Mouse (Mus musculus) cerebellum, postnatal 4 days (tissue): Measurements from ENCODE around the gene Klhl23.
"Not testable (repeated sequence)": the region's sequence is repeated elsewhere in the genome, so short reads cannot be mapped to it uniquely, and the experiment has no call there.

Experiments
- DNase-seq, 2 experiments: peaks; one replicate each; pipeline ENCODE4 v3.0.0; 2022; ENCODE audit warnings: low spot score in 2 of 2, mixed read lengths in 1 of 2

Gene Klhl23

GRCm38 (mm10) chr2:69821711-69822110 lies at the start of gene Klhl23:
Gene Klhl23, plus strand, starts transcription at chr2:69821944.
- no peak for DNase-seq

DNA sequence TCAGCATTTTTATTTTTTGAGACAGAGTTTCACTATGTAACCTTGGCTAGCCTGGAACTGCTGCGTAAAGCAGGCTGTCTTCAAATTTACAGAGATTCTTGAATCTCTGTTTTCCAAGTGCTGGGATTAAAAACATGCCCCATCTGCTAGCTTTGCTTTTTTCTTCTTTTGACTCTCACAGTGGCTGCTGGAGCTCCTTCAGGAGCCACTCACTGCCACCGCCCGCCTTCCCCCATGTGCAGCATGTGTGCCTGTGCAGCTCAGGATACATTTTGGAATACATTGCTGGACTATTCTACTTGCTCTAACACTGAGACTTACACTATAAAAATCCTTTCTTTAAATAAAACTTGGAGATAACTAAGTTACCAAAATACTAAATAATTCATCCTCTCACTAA lies 48.4 kb upstream of the Klhl23 start:
- DNase-seq = no peak

GRCm38 (mm10) chr2:69777985-69778835 lies 43.5 kb upstream of the Klhl23 start:
- DNase-seq = no peak

DNA sequence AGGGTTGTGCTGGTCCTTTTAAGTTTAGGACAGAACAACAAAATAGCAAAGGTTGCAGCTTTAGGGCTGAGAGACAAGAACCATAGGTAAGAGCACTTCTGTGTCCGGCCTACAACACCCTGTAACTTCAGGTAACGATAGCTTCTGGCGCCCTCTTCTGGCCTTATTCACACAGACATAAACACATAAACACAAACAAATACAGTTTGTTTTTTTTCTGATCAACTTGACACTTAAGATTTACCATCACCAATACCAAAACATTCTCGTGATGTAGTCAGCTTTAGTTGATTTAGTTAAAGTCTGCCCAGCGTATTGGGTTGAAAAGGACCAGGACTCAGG lies 42.9 kb upstream of the Klhl23 start:
- DNase-seq = no peak

- DNase-seq = no peak
Observed at GRCm38 (mm10) chr2:69788974-69789373, 32.8 kb upstream of the Klhl23 start.

DNA sequence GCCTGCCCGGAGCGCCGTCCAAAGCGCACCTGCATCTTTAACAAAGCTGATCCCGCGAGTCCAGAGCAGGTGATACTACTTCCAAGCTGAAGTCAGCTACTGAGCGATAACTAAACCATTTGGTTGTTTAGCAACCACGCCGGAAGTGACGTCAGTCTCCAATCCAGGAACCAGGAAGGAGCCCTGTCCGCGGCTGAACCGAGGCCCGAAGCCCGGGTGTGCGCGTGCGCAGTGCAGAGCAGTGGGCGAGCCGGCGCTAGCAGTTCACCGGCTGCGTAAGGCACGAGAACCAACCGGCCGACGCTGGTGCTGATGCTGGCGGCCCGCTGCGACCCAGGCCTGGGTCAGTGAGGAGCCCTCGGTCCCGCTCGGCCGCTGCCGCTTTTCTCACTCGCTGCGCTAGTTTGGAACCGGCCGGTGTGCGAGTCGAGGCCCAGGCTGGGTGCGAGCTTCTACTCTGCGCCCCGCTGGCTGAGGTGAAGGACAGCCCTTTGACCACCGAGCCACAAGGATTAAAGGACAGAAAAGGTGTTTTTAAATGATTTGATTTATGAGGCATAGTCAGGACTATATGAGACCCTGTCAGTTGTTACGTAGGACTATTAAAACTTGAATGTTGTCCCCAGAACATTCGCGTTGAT lies 32.2 kb upstream of the Klhl23 start, which contains the start of the genes Ccdc173 and Phospho2:
Gene Ccdc173 (minus strand): TSS at position 147 of the 641 bp plus-strand sequence.
Gene Phospho2 (plus strand): TSS at position 195 of the 641 bp plus-strand sequence.
- peak; percentile 93 to 97 for DNase-seq

- DNase-seq = peak; percentile 75 to 86
Observed at GRCm38 (mm10) chr2:69790285-69790684, 31.5 kb upstream of the Klhl23 start.

DNA sequence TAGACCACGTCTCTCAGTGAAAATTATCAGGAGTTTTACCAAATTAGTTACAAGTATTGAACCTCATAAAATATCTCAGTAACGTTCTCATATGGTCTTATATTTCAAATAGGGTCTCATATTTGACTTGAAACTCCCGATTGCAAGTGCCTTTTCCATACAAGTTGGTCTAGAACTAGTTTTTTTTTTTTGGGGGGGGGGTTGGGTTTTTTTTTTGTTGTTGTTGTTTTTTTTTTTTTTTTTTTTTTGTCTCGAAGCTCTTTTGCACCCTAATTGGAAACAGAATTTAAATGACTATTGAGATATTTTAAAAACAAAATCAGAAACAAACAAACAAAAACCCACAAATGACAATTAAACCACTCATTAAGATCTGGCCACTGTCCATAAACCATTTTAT lies 31.0 kb upstream of the Klhl23 start:
- no peak for DNase-seq

DNA sequence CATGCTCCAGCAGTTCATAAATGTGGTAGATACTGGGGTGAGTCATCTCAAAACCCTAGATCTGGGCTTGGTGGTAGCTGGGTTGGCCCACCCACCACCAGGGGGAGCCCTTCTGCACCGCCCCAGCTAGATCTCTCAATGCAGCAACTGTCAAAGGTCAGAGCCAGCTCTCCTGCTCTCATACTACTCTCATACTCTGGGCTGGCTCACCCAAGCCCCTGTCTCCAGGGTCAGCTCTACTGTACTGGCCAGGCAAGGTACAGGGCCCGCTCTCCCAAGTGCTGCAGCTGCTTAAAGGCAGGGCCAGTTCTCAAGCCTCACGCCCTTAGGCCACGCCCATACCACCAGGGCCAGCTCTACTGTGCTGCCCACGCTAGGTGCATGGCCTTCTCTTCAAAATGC lies 18.8 kb upstream of the Klhl23 start:
- peak; percentile 45 to 59 for DNase-seq

DNA sequence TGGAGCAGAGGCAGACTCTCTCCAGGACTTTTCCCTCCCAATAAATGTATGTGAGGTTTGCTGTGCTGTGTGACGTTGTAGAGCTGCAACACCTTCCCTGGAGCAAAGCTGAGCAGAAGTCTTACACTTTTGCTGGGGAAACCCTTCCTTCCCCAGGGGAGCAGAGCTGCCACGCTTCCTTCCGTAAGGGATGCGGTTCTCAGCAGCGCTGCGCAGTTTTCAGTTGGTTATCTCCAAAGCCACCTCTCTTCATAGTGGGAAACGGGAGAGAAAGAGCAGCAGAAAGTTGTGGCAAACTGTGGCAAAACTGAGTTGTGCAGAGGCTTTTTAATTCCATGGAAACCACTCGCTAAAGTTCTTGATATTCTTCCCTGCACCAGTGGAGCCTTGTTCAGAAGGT lies 18.0 kb upstream of the Klhl23 start:
- no peak for DNase-seq

DNA sequence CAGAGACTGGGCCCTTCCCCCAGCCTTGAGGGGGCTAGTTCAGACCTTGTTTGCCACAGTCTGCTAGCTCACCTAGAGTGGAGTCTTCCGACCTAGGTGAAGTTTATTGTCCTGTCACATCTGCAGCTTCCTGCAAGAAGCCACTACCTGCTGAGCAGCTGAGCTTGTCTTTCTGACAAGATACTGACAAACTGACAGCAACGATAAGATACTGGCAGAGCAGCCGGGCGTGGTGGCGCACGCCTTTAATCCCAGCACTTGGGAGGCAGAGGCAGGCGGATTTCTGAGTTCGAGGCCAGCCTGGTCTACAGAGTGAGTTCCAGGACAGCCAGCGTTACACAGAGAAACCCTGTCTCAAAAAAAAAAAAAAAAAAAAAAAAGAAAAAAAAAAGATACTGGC lies 17.1 kb upstream of the Klhl23 start:
- not testable (repeated sequence) for DNase-seq

DNA sequence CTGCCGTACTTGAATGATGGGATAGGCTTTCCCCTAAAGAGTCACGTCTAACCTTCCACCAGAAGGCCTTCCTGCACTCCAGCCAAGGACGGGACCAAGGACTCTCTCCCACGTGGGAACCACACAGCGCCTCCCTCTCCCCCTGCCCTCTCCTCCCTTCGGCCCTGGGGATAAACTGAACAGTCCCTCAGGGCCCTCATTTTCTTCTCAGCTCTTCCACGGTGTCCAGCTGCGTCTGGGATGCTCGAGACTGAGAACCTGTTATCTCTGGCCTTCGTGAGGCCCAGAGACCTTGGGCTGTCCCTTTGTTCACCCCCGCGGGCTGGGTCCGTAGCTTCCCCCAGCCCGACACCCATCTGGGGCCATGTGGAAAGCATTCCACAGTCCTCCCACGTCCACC lies 11.6 kb upstream of the Klhl23 start:
- no peak for DNase-seq

DNA sequence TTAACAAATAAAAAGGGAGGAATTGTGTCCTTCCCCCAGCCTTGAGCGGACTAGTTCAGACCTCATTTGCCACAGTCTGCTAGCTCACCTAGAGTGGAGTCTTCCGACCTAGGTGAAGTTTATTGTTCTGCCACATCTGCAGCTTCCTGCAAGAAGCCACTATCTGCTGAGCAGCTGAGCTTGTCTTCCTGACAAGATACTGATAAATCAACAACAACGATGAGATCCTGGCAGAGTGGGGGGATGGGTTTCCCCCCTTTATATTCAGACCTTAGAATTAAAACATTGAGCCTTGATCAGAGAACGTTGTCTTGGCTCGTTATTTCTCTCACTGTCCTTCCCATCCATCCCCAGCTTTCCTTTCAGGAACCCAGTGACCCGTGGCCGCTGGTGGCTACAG lies 10.4 kb upstream of the Klhl23 start:
- DNase-seq = not testable (repeated sequence)

- no peak for DNase-seq
Observed at GRCm38 (mm10) chr2:69816575-69816974, 5.2 kb upstream of the Klhl23 start.

DNA sequence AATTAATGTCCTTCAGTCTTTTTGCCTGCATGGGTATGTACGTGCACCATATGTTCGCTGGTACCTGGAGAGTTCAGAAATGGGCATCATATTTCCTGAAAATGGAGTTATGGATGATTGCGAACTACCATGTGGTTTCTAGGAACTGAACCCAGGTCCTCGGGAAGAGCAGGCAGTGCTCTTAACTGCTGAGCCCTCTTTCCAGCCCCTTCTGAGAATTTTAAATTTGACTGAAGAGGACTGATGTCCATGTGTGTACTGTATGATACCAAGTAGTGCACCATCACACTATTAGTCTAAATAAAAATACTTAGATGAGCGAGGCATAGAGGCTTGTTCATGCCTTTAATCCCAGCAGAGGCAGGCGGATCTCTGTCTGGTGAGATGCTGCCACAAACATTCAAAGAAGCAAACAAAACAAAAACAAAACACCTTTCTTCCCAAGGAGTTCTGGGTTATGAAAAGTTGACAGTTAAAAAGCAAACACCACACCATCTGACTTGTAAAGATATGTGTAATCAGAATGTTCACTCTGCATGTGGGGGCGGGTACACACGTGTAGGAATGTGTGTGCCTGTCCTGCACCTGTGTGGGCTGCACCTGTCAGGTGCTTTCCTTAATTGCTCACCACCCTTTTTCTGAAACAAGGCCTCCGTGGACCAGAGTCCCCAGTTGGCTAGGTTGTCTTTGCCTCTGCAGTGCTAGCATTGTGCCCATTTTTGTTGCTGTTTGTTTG lies 3.2 kb upstream of the Klhl23 start:
- DNase-seq = no peak

DNA sequence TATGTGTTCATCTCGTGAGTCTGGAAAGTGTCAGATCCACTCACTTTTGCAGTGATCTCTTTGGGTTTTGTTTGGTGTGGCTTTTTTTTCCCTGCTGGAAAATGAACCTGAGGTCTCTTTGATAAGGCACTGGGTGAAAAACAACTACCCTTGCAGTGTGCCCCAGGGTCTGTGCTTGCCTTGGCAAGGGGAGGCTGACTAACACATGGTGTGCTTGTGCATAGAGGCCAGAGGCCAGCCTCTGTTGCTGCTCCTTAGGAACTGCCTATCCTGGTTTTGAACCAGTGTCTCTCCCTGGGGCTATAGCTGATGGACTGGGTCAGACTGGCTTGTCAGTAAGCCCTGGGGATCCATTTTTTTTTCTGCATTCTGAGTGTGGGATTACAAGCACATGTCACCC lies 1.5 kb upstream of the Klhl23 start:
- no peak for DNase-seq

GRCm38 (mm10) chr2:69822361-69823128 lies 801 bp downstream of the Klhl23 start:
- peak; percentile 32 to 62 for DNase-seq

DNA sequence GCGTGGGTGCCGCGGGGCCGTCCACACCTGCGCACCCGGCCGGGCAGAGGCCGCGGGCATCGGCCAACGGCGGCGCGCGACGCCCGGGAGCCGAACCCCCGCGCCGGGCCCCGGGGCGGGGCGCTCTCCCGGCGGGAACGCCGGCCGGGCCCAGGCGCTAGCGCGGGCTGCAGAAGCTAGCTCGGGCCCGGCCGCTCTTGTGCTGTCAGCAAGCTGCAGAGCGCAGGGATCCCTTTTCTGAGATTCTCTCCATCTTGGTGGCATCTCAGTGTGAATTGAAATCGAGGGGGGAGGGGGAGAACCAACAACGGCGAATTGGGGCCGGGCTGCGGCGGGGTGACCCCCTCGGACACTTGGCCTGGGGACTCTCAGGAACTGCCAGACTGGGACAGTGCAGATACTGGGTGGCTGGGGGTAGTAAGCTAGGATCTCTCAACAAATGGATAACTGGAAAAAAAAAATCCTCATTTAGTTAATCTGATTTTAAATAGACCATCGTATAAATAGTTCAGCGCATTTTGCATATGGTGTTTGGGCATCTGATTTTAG lies 1.5 kb downstream of the Klhl23 start:
- DNase-seq = peak in 1 of 2 experiments; percentile 55

DNA sequence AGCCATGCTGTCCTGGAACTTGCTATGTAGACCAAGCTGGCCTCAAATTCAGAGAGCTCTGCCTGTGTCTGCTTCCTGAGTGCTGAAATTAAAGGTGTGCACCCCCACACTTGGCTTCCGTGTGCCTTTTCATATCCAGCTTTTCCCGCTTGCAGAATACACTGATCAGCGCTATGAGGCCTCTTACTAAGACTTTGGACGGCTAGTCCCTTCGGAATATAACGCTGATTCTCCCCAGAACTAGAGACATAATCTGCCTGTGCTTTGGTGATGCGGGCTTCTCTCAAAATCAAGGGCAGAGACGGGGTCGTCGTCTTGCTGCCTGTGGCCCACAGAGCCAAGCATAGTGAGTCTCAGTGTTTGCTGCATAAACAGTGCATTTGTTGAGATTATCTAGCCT lies 4.2 kb downstream of the Klhl23 start:
- DNase-seq = no peak

DNA sequence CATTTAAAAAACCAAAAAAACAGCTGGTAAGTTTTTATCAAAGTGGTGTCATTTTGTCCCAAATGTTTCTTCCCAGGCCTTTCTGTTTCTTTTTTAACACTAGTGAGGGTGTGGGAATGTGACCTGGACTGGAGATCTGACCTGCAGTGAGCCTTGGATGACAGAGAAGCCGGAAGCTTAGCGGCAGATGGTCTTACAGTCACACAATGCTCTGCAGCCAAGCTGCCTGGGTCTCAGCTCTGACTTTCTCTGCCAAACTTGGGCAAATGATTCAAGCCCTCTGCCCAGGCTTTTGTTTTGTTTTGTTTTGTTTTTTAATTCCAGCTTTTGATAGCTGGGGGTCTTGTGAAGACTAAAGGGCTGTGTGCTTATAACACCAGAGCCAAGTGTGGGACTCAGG lies 4.6 kb downstream of the Klhl23 start:
- DNase-seq = peak in 1 of 2 experiments; percentile 8

GRCm38 (mm10) chr2:69828031-69828430 lies 6.3 kb downstream of the Klhl23 start:
- DNase-seq = no peak
